Mouse (Mus musculus): ENCODE measurements at regions not wholly inside any gene's neighbourhood (a gene's known extent, or its start where the extent isn't known, plus 50 kb on each side); places are given as distances from the start of the nearest gene placed in this dataset.
"Not testable (repeated sequence)": the region's sequence is repeated elsewhere in the genome, so short reads cannot be mapped to it uniquely, and the experiment has no call there.

DNA sequence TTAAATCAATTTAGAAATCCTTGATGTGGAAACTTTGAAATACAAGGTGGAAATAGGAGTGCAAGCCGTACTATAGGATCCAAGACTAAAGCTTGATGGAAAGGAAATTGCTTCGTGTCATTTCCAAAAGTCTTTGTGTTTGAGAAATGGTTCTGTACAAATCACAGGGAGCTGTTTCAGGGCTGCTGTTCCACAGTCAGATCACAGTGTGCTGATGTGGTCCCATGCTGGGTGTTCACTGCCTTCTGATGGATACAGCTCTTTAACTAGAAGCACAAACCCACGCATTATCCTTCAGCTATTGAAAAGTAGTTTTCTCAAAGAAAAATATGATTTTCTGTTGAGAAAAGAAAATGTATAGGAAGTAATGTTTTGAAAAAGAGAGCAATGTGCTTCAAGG, 391.3 kb downstream of the Arl4a start:
- no peak for ATAC-seq (ENCODE audit: low read depth)
- 68% methylated on average over 3 of the region's 3 CpGs for WGBS
- Histone ChIP-seq H3K4me3 (ENCODE audit: low read depth, low read length) (no peak overlapping the region), H3K9ac (replicated peaks; ENCODE audit: low read depth, low read length) (no peak overlapping the region), H3K36me3 (ENCODE audit: control insufficient read depth, insufficient read depth, low read length) (no peaks in the 10 kb centered on the region), H3K4me2 (ENCODE audit: low read depth, low read length) (no peak overlapping the region), H3K27me3 (ENCODE audit: control insufficient read depth, insufficient read depth, low read length) (no peaks in the 10 kb centered on the region), H3K4me1 (ENCODE audit: control insufficient read depth, insufficient read depth, low read length) (no peaks in the 10 kb centered on the region), H3K9me3 (ENCODE audit: control insufficient read depth, low read length) (no peaks in the 10 kb centered on the region), H3K27ac (ENCODE audit: low read depth, low read length) (no peak overlapping the region)

GRCm38 (mm10) chr12:39645581-39645980, 392.2 kb downstream of the Arl4a start:
- Histone ChIP-seq H3K27me3 (ENCODE audit: control insufficient read depth, insufficient read depth, low read length) (no peaks in the 10 kb centered on the region), H3K36me3 (ENCODE audit: control insufficient read depth, insufficient read depth, low read length) (no peaks in the 10 kb centered on the region), H3K9me3 (ENCODE audit: control insufficient read depth, low read length) (no peaks in the 10 kb centered on the region), H3K4me2 (ENCODE audit: low read depth, low read length) (no peak overlapping the region), H3K27ac (ENCODE audit: low read depth, low read length) (no peak overlapping the region), H3K4me1 (ENCODE audit: control insufficient read depth, insufficient read depth, low read length) (no peaks in the 10 kb centered on the region), H3K9ac (replicated peaks; ENCODE audit: low read depth, low read length) (no peak overlapping the region), H3K4me3 (ENCODE audit: low read depth, low read length) (no peak overlapping the region)
- WGBS = 58% methylated on average over 4 of the region's 4 CpGs
- no peak for ATAC-seq (ENCODE audit: low read depth)

- no peaks in the 10 kb centered on the region for H3K27me3 ChIP-seq (ENCODE audit: control insufficient read depth, insufficient read depth, low read length)
- H3K4me3 ChIP-seq (ENCODE audit: low read depth, low read length) = no peak overlapping the region
- H3K36me3 ChIP-seq (ENCODE audit: control insufficient read depth, insufficient read depth, low read length) = no peaks in the 10 kb centered on the region
- 88% methylated on average over 6 of the region's 6 CpGs for WGBS
- no peak overlapping the region for H3K9ac ChIP-seq (replicated peaks; ENCODE audit: low read depth, low read length)
- ATAC-seq (ENCODE audit: low read depth) = no peak
- H3K4me1 ChIP-seq (ENCODE audit: control insufficient read depth, insufficient read depth, low read length) = no peaks in the 10 kb centered on the region
- no peak overlapping the region for H3K27ac ChIP-seq (ENCODE audit: low read depth, low read length)
- H3K4me2 ChIP-seq (ENCODE audit: low read depth, low read length) = no peak overlapping the region
- H3K9me3 ChIP-seq (ENCODE audit: control insufficient read depth, low read length) = no peaks in the 10 kb centered on the region
Observed at GRCm38 (mm10) chr12:39639246-39639645, 398.6 kb downstream of the Arl4a start.

DNA sequence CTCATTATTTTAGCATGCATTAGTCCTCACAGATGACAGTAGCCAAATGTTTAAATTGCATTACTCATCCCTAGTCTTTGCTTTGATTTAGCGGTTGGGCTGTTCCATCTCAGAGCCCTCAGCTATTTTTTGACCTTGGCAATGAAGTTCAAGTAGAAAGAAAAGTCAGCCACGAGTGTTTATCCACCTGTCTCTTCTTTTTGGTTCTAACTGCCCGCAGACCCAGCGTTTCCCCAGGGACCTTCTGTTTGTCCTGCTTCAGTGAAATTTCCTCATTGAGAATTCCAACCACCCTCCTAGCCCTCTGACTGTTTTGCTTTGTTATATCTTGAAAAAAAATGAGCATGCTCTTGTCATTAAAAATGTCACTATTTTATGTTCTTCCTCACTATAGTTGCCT, 403.5 kb downstream of the Arl4a start:
- WGBS = 63% methylated on average over 4 of the region's 4 CpGs
- Histone ChIP-seq H3K4me1 (ENCODE audit: control insufficient read depth, insufficient read depth, low read length) (no peaks in the 10 kb centered on the region), H3K27ac (ENCODE audit: low read depth, low read length) (no peak overlapping the region), H3K36me3 (ENCODE audit: control insufficient read depth, insufficient read depth, low read length) (no peaks in the 10 kb centered on the region), H3K4me3 (ENCODE audit: low read depth, low read length) (no peak overlapping the region), H3K27me3 (ENCODE audit: control insufficient read depth, insufficient read depth, low read length) (no peaks in the 10 kb centered on the region), H3K9me3 (ENCODE audit: control insufficient read depth, low read length) (no peaks in the 10 kb centered on the region), H3K9ac (replicated peaks; ENCODE audit: low read depth, low read length) (no peak overlapping the region), H3K4me2 (ENCODE audit: low read depth, low read length) (no peak overlapping the region)
- no peak for ATAC-seq (ENCODE audit: low read depth)

DNA sequence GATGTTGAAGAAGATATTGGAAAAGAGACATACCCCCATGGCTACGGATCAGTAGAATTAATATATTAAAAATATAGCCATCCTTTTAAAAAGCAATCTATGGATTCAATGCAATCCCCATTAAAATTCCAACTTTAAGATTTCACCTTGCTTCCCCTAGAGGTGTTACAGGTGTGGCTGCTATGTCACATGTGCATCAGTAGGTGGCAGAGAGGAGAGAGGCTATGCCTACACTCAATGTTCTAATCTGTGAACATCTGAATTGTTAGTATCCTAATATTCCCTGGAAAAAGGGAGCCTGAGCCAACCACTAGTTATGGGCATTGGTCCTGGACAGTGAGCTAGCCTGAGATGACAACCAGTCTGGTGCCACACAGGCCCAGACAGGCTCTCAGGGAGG, 416.6 kb downstream of the Arl4a start:
- no peaks in the 10 kb centered on the region for H3K36me3 ChIP-seq (ENCODE audit: control insufficient read depth, insufficient read depth, low read length)
- H3K4me2 ChIP-seq (ENCODE audit: low read depth, low read length) = no peak overlapping the region
- H3K9ac ChIP-seq (replicated peaks; ENCODE audit: low read depth, low read length) = no peak overlapping the region
- no peak for ATAC-seq (ENCODE audit: low read depth)
- no peak overlapping the region for H3K27ac ChIP-seq (ENCODE audit: low read depth, low read length)
- H3K4me1 ChIP-seq (ENCODE audit: control insufficient read depth, insufficient read depth, low read length) = no peaks in the 10 kb centered on the region
- no peak overlapping the region for H3K4me3 ChIP-seq (ENCODE audit: low read depth, low read length)
- H3K9me3 ChIP-seq (ENCODE audit: control insufficient read depth, low read length) = no peaks in the 10 kb centered on the region
- WGBS = 98% methylated on average over 1 of the region's 1 CpGs
- no peaks in the 10 kb centered on the region for H3K27me3 ChIP-seq (ENCODE audit: control insufficient read depth, insufficient read depth, low read length)

DNA sequence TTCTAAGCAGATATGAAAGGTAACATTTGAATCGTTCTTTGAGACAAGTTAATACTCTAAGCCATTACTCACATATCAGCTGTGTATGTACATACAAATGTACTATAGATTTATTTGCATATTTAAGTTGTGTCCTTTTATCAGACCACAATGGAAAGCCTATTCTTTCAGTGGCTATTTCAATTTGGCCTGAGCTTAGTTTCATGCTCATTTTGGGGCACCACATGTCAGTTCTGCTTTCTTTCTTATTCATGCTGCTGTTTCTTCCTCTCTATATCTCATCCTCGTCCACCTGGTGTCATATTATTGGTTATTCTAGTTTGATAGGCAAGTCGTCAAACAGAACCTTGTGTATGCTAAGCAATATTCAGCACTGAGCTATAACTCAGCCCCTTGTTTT, 432.5 kb downstream of the Arl4a start:
- 83% methylated on average over 3 of the region's 3 CpGs for WGBS
- no peaks in the 10 kb centered on the region for H3K27me3 ChIP-seq (ENCODE audit: control insufficient read depth, insufficient read depth, low read length)
- no peak overlapping the region for H3K4me3 ChIP-seq (ENCODE audit: low read depth, low read length)
- no peaks in the 10 kb centered on the region for H3K9me3 ChIP-seq (ENCODE audit: control insufficient read depth, low read length)
- no peak overlapping the region for H3K4me2 ChIP-seq (ENCODE audit: low read depth, low read length)
- ATAC-seq (ENCODE audit: low read depth) = no peak
- no peaks in the 10 kb centered on the region for H3K36me3 ChIP-seq (ENCODE audit: control insufficient read depth, insufficient read depth, low read length)
- H3K4me1 ChIP-seq (ENCODE audit: control insufficient read depth, insufficient read depth, low read length) = no peaks in the 10 kb centered on the region
- no peak overlapping the region for H3K27ac ChIP-seq (ENCODE audit: low read depth, low read length)
- H3K9ac ChIP-seq (replicated peaks; ENCODE audit: low read depth, low read length) = no peak overlapping the region

GRCm38 (mm10) chr12:39604723-39605122, 433.1 kb downstream of the Arl4a start:
- H3K27ac ChIP-seq (ENCODE audit: low read depth, low read length) = no peak overlapping the region
- no peaks in the 10 kb centered on the region for H3K36me3 ChIP-seq (ENCODE audit: control insufficient read depth, insufficient read depth, low read length)
- H3K4me3 ChIP-seq (ENCODE audit: low read depth, low read length) = no peak overlapping the region
- no peaks in the 10 kb centered on the region for H3K4me1 ChIP-seq (ENCODE audit: control insufficient read depth, insufficient read depth, low read length)
- H3K4me2 ChIP-seq (ENCODE audit: low read depth, low read length) = no peak overlapping the region
- H3K27me3 ChIP-seq (ENCODE audit: control insufficient read depth, insufficient read depth, low read length) = no peaks in the 10 kb centered on the region
- no peaks in the 10 kb centered on the region for H3K9me3 ChIP-seq (ENCODE audit: control insufficient read depth, low read length)
- no peak for ATAC-seq (ENCODE audit: low read depth)
- 89% methylated on average over 4 of the region's 4 CpGs for WGBS
- no peak overlapping the region for H3K9ac ChIP-seq (replicated peaks; ENCODE audit: low read depth, low read length)

DNA sequence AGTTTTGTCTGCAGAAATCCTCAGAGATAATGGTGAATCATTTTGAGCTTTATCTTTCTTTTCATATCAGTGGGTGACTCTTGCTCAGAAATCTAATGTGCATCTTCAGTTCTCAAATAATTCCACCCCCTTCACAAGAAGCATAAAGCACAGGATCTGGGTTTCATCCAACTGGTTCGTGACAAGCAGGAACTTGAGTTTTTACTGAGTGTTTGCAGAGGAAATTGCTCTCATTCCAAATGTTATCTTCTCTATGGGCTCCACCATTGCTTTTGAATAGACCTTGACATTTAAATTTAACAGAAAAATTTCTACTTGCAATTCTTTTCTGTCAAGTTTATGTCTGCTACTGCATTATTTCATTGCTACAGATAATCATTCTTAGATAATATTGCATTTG, 443.1 kb downstream of the Arl4a start:
- 56% methylated on average over 1 of the region's 1 CpGs for WGBS
- no peak overlapping the region for H3K9ac ChIP-seq (replicated peaks; ENCODE audit: low read depth, low read length)
- ATAC-seq (ENCODE audit: low read depth) = no peak
- H3K9me3 ChIP-seq (ENCODE audit: control insufficient read depth, low read length) = no peaks in the 10 kb centered on the region
- H3K4me3 ChIP-seq (ENCODE audit: low read depth, low read length) = no peak overlapping the region
- H3K27ac ChIP-seq (ENCODE audit: low read depth, low read length) = no peak overlapping the region
- H3K4me2 ChIP-seq (ENCODE audit: low read depth, low read length) = no peak overlapping the region
- no peaks in the 10 kb centered on the region for H3K36me3 ChIP-seq (ENCODE audit: control insufficient read depth, insufficient read depth, low read length)
- no peaks in the 10 kb centered on the region for H3K27me3 ChIP-seq (ENCODE audit: control insufficient read depth, insufficient read depth, low read length)
- H3K4me1 ChIP-seq (ENCODE audit: control insufficient read depth, insufficient read depth, low read length) = no peaks in the 10 kb centered on the region

DNA sequence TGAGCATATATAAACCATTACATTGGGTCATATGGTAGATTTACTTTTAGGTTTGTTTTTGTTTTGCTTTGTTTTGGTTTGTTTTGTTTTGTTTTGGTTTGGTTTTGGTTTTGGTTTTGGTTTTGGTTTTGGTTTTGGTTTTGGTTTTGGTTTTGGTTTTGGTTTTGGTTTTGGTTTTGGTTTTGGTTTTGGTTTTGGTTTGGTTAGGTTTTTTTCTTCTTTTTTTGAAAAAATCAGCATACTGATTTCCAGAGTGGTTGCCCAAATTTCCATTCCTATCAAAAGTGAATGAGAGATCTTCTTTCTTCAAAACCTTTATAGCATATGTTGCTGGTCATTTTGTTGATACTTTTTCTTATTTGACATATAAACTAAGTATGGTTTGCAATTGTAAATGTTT, 444.0 kb downstream of the Arl4a start:
- not testable (repeated sequence) for H3K27me3 ChIP-seq (ENCODE audit: control insufficient read depth, insufficient read depth, low read length); H3K4me2 ChIP-seq (ENCODE audit: low read depth, low read length); ATAC-seq (ENCODE audit: low read depth); H3K9ac ChIP-seq (replicated peaks; ENCODE audit: low read depth, low read length); H3K4me1 ChIP-seq (ENCODE audit: control insufficient read depth, insufficient read depth, low read length); H3K27ac ChIP-seq (ENCODE audit: low read depth, low read length); H3K4me3 ChIP-seq (ENCODE audit: low read depth, low read length); H3K36me3 ChIP-seq (ENCODE audit: control insufficient read depth, insufficient read depth, low read length); H3K9me3 ChIP-seq (ENCODE audit: control insufficient read depth, low read length)

All from neural tube, embryonic 14.5 days (tissue).